ENCODE assay signal across 7 mouse cellular contexts in genomic region chr5:67607804-67608673, GRCm38 (mm10). TPM values are rescaled to one million over a fixed set of nuclear protein-coding genes. Genes with fewer than 3 reads are reported as not detected.
A peak's percentile ranks its signal among the peaks of the same experiment; 100 is the strongest.
DNase-seq lines count a peak whose midpoint lies in the region; ATAC-seq and TF ChIP-seq lines count a peak whose summit lies in the region.

Gene Shisa3, plus strand, starts transcription at chr5:67607882.

- peak; percentile 35 for ATAC-seq in activated CD4-positive, CD25-positive, alpha-beta regulatory T cell, adult 4 months
- ATAC-seq in embryonic facial prominence, embryonic 15.5 days (ENCODE audit: insufficient number of reproducible peaks, low FRiP score, low TSS enrichment, low read depth): peak; percentile 67

- intact Hi-C loops in heart, postnatal 36 days (cut with DNase I): loop anchor here (5.0 kb wide), 2 partner anchors 76 to 119 kb away; no protein-coding TSS in a partner anchor

- TF ChIP-seq POLR2A in ES-Bruce4 (IDR thresholded peaks at IDR 0.05; ENCODE audit: insufficient read depth, low read length): no peak

- TF ChIP-seq CTCF in ES-Bruce4 (IDR thresholded peaks at IDR 0.05; ENCODE audit: low read depth, low read length): no peak

- H3K4me2 ChIP-seq in embryonic facial prominence, embryonic 15.5 days (replicated peaks): peak within 1 kb of the TSS; percentile 94

- H3K36me3 ChIP-seq in ES-Bruce4 (ENCODE audit: control insufficient read depth, insufficient read depth, low read length, poor library complexity, severe bottlenecking): no peaks in the 10 kb centered on the region
- no peaks in the 10 kb centered on the region for H3K36me3 ChIP-seq in embryonic facial prominence, embryonic 15.5 days
- H3K36me3 ChIP-seq in midbrain, embryonic 10.5 days: peaks cover 8% of the 10 kb centered on the region

- no peaks in the 10 kb centered on the region for H3K4me1 ChIP-seq in ES-Bruce4 (ENCODE audit: control insufficient read depth, insufficient read depth, low read length)
- peaks cover 21% of the 10 kb centered on the region for H3K4me1 ChIP-seq in embryonic facial prominence, embryonic 15.5 days
- peaks cover 36% of the 10 kb centered on the region for H3K4me1 ChIP-seq in midbrain, embryonic 10.5 days

- no peak for TF ChIP-seq EP300 in ES-Bruce4 (IDR thresholded peaks at IDR 0.05; ENCODE audit: insufficient read depth, low read depth, low read length)

- H3K27me3 ChIP-seq in ES-Bruce4 (ENCODE audit: control insufficient read depth, insufficient read depth, low read length, poor library complexity, severe bottlenecking): peaks cover 10% of the 10 kb centered on the region
- H3K27me3 ChIP-seq in embryonic facial prominence, embryonic 15.5 days: peaks cover 66% of the 10 kb centered on the region
- H3K27me3 ChIP-seq in midbrain, embryonic 10.5 days (ENCODE audit: low read depth, poor library complexity, severe bottlenecking): peaks cover 100% of the 10 kb centered on the region

- peak; percentile 22 to 61 for DNase-seq in heart, postnatal 36 days
- DNase-seq in kidney, postnatal 4 days: peak; percentile 78 to 87
- DNase-seq in midbrain, embryonic 10.5 days (ENCODE audit: low spot score): peak; percentile 77
- peak; percentile 35 for DNase-seq in testis, postnatal 14 days (ENCODE audit: low spot score)

- H3K4me3 ChIP-seq in ES-Bruce4 (ENCODE audit: low read depth, low read length): peak within 1 kb of the TSS; percentile 81
- peak within 1 kb of the TSS; percentile 51 for H3K4me3 ChIP-seq in embryonic facial prominence, embryonic 15.5 days (replicated peaks)
- peak within 1 kb of the TSS; percentile 66 for H3K4me3 ChIP-seq in midbrain, embryonic 10.5 days

- H3K27ac ChIP-seq in ES-Bruce4 (ENCODE audit: insufficient read depth, low read length): no peak within 1 kb of the TSS
- no peak within 1 kb of the TSS for H3K27ac ChIP-seq in embryonic facial prominence, embryonic 15.5 days (replicated peaks)
- peak within 1 kb of the TSS; percentile 88 for H3K27ac ChIP-seq in midbrain, embryonic 10.5 days (replicated peaks)

- H3K9ac ChIP-seq in ES-Bruce4 (ENCODE audit: low read depth, poor library complexity, severe bottlenecking): peak within 1 kb of the TSS; percentile 56
- no peak within 1 kb of the TSS for H3K9ac ChIP-seq in embryonic facial prominence, embryonic 15.5 days

- under 1% methylated on average over 81 of the region's 86 CpGs for WGBS in embryonic facial prominence, embryonic 15.5 days
- WGBS in midbrain, embryonic 10.5 days: under 1% methylated on average over 86 of the region's 86 CpGs

- no peaks in the 10 kb centered on the region for H3K9me3 ChIP-seq in ES-Bruce4 (replicated peaks; ENCODE audit: control insufficient read depth, insufficient read depth, low read length, poor library complexity, severe bottlenecking)
- H3K9me3 ChIP-seq in embryonic facial prominence, embryonic 15.5 days (replicated peaks): no peaks in the 10 kb centered on the region
- no peaks in the 10 kb centered on the region for H3K9me3 ChIP-seq in midbrain, embryonic 10.5 days (replicated peaks)

RNA-seq across cellular contexts. Expression of gene Shisa3, which starts in this region (rescaled TPM):
- 0.52 and 0.88 TPM in 2 replicates for polyA plus RNA-seq in ES-Bruce4 (2011; ENCODE audit: insufficient read depth, insufficient read length, low read depth, missing spikeins)
- polyA plus RNA-seq in activated CD4-positive, CD25-positive, alpha-beta regulatory T cell, adult 4 months (2017; shearing (Covaris generic)): under 1 TPM in 1 of 2 experiments, not detected in 1; 0.29 TPM
- polyA plus RNA-seq in embryonic facial prominence, embryonic 15.5 days (2015; fragmentation: Nextera tagmentation; extraction: Ambion mirVana): 2.5 and 4.2 TPM in 2 replicates
- total RNA-seq in heart, postnatal 36 days (2021): under 1 TPM; 0.80 to 0.81 TPM
- polyA plus RNA-seq in midbrain, embryonic 10.5 days (2016; fragmentation: Nextera tagmentation; extraction: Ambion mirVana): 16.2 and 30.1 TPM in 2 replicates

Comparison
In these comparisons a context has a peak if more than half of its experiments do, and no peak if none do; other contexts are left out.
1. Peak in ATAC-seq in activated CD4-positive, CD25-positive, alpha-beta regulatory T cell, adult 4 months; RNA of the gene not detected or under 1 TPM.
2. Peak in DNase-seq in heart, postnatal 36 days; RNA of the gene not detected or under 1 TPM.